Comparison of ENCODE assay signal across 8 mouse cellular contexts in genomic region chr13:35742696-35743095, GRCm38 (mm10).
DNase-seq lines count a peak whose midpoint lies in the region; ATAC-seq lines count a peak whose summit lies in the region.

No protein-coding gene starts in this region.

- H3K9ac ChIP-seq in kidney, embryonic 16.5 days (replicated peaks; ENCODE audit: low read length), result peak overlapping the region; percentile 91
- peak overlapping the region; percentile 84 for H3K9ac ChIP-seq in hindbrain, embryonic 15.5 days
- H3K9ac ChIP-seq in midbrain, embryonic 16.5 days (ENCODE audit: low read depth, low read length), result peak overlapping the region; percentile 87

- peak overlapping the region; percentile 83 for H3K4me3 ChIP-seq in kidney, embryonic 16.5 days (ENCODE audit: low read length)
- peak overlapping the region; percentile 99 for H3K4me3 ChIP-seq in brown adipose tissue, adult 24 weeks (ENCODE audit: insufficient read depth, low read depth, low read length)
- peak overlapping the region; percentile 98 for H3K4me3 ChIP-seq in hindbrain, embryonic 15.5 days
- peak overlapping the region; percentile 96 for H3K4me3 ChIP-seq in midbrain, embryonic 16.5 days (ENCODE audit: low read depth, low read length)

- H3K36me3 ChIP-seq in kidney, embryonic 16.5 days (ENCODE audit: insufficient read depth, low read length), result peaks cover 12% of the 10 kb centered on the region
- no peaks in the 10 kb centered on the region for H3K36me3 ChIP-seq in hindbrain, embryonic 15.5 days
- H3K36me3 ChIP-seq in midbrain, embryonic 16.5 days (ENCODE audit: control insufficient read depth, insufficient read depth, low read length), result no peaks in the 10 kb centered on the region

- ATAC-seq in kidney, embryonic 16.5 days (ENCODE audit: low FRiP score, low TSS enrichment), result no peak
- no peak for ATAC-seq in hindbrain, embryonic 15.5 days (ENCODE audit: low FRiP score, low read depth)
- ATAC-seq in midbrain, embryonic 16.5 days, result no peak

- H3K27ac ChIP-seq in kidney, embryonic 16.5 days (ENCODE audit: low read length), result no peak overlapping the region; the same call in 1 of the 2 replicates
- H3K27ac ChIP-seq in brown adipose tissue, adult 24 weeks (replicated peaks; ENCODE audit: low read depth, low read length), result no peak overlapping the region
- H3K27ac ChIP-seq in hindbrain, embryonic 15.5 days (replicated peaks), result no peak overlapping the region
- H3K27ac ChIP-seq in midbrain, embryonic 16.5 days (ENCODE audit: low read length), result no peak overlapping the region

- H3K4me1 ChIP-seq in kidney, embryonic 16.5 days (ENCODE audit: insufficient read depth, low read length), result peaks cover 12% of the 10 kb centered on the region
- H3K4me1 ChIP-seq in brown adipose tissue, adult 24 weeks (ENCODE audit: control insufficient read depth, insufficient read depth, insufficient read length, low read length), result no peaks in the 10 kb centered on the region
- peaks cover 20% of the 10 kb centered on the region for H3K4me1 ChIP-seq in hindbrain, embryonic 15.5 days (replicated peaks)
- peaks cover 14% of the 10 kb centered on the region for H3K4me1 ChIP-seq in midbrain, embryonic 16.5 days (ENCODE audit: control insufficient read depth, insufficient read depth, low read length)

- H3K4me2 ChIP-seq in kidney, embryonic 16.5 days (replicated peaks; ENCODE audit: low read depth, low read length), result peak overlapping the region; percentile 76
- peak overlapping the region; percentile 84 for H3K4me2 ChIP-seq in hindbrain, embryonic 15.5 days
- H3K4me2 ChIP-seq in midbrain, embryonic 16.5 days (ENCODE audit: low read length), result peak overlapping the region; percentile 88

- peaks cover 11% of the 10 kb centered on the region for H3K27me3 ChIP-seq in kidney, embryonic 16.5 days (ENCODE audit: insufficient read depth, low read length)
- H3K27me3 ChIP-seq in hindbrain, embryonic 15.5 days, result peaks cover 22% of the 10 kb centered on the region; the same call in 1 of the 2 replicates
- H3K27me3 ChIP-seq in midbrain, embryonic 16.5 days (ENCODE audit: control insufficient read depth, insufficient read depth, low read depth, low read length), result peaks cover 16% of the 10 kb centered on the region

- DNase-seq in kidney, adult 11 months, result no peak
- no peak for DNase-seq in layer of hippocampus, adult 8-10 months (ENCODE audit: low spot score in 2 of 2)
- no peak for DNase-seq in gastrocnemius, postnatal 10 days
- DNase-seq in lung, postnatal 25 days (ENCODE audit: low spot score), result no peak

- 31% methylated on average over 4 of the region's 4 CpGs for WGBS in kidney, embryonic 16.5 days
- 39% methylated on average over 4 of the region's 4 CpGs for WGBS in hindbrain, embryonic 15.5 days
- 28% methylated on average over 4 of the region's 4 CpGs for WGBS in midbrain, embryonic 16.5 days

- H3K9me3 ChIP-seq in kidney, embryonic 16.5 days (ENCODE audit: low read length), result peaks cover 21% of the 10 kb centered on the region
- H3K9me3 ChIP-seq in hindbrain, embryonic 15.5 days, result peaks cover 16% of the 10 kb centered on the region
- H3K9me3 ChIP-seq in midbrain, embryonic 16.5 days (replicated peaks; ENCODE audit: control insufficient read depth, low read length, poor library complexity, severe bottlenecking), result peaks cover 17% of the 10 kb centered on the region
